Mouse (Mus musculus) CD4-positive, CD25-positive, alpha-beta regulatory T cell, adult 2 months (primary cell): ENCODE results near the gene Rims3.

Experiments
- DNase-seq: peaks from one replicate; pipeline ENCODE4 v3.0.0-alpha.2; 2012; ENCODE audit warnings: low read depth, low spot score

The Rims3 gene

DNA sequence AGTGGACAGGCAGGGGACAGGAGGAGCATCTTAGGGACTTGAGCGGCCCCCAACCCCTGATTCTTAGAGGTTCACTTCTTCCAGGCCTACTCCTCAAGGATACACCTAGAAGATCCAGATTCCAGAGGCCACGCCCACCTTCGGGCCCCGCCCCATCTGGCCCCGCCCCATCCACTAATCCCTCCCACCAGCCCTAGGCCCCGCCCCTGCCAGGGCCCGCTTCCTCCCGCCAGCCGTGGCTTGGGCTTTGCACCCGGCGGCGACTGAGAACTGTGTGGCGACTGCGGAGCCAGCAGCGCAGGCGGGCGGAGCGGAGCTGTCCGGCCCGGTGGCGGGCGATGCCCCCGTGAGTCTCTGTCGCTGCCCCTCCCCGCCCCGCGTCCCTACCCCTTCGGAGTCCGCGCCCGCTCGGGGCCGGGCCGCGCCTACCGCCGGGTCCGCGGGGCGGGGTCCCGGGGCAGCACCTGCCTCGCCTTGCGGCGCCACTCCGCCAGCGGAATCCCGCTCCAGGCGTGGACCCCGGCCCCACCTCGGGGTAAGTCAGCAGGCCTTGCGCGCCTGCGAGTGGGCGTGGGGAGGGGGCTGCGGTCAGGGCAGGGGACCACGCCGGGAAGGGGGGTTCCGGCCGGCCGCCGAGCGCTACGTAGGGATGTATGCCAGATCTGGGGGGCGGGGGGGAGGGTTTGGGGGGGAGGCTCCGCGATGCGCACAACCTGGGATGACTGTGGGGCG lies at the start of gene Rims3:
Rims3 (plus strand) TSS at position 229 of the 732 bp plus-strand sequence.
- peak; percentile 74 for DNase-seq

DNA sequence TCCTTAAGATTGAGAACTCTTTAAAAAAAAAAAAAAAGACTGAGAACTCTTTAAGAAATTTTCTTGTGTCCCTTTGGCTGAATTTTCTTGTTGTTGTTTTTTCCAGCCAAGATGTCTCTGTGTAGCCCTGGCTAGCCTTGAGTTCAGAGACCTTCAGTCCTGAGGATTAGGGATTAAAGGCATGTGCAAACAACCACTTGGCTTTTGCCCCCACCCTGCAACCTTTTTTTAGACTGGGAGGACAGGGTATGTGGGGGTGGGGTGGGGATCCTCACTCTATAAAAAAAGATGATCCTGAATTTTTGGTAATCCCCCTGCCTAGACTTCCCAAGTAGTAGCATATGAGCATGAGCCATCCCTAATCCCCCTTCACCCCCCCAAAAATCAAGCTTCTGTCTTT lies 48.8 kb upstream of the Rims3 start:
- no peak for DNase-seq

DNA sequence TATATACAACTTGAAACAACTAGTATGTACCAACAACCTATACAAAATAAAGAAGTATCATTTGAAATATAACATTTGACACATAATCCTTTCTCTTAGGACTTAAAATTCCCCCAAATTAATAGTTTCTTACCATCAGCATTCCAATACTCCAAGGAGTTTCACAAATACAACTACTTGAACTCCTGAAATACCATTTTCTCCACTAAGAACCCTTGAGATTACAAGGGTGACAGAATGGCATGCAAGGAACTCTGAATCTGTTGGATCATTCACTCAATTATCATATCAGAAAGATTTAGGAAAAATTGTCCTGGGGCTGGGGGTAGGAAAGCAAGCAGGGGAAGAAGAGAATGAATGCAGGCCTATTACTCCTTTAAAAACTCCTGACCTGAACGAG lies 40.9 kb upstream of the Rims3 start:
- no peak for DNase-seq

DNA sequence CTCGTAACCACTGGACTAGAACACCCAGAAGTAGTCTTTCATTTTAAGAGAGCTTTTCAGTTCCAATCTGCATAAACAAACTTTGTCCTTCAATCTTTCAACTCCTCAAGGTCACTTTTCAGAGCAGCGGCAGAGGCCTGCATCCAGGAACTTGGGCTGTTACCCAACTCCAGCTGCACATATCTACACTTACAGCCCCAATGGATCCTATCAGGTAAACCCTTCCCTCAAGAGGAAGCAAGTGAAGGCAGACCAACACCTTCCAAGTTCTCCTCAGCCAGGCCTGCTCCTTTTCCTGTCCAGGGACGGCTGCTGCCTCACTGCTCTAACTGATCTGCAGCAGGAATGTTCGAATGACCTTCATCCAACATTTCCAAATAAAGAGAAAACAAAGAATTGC lies 40.4 kb upstream of the Rims3 start:
- no peak for DNase-seq

DNA sequence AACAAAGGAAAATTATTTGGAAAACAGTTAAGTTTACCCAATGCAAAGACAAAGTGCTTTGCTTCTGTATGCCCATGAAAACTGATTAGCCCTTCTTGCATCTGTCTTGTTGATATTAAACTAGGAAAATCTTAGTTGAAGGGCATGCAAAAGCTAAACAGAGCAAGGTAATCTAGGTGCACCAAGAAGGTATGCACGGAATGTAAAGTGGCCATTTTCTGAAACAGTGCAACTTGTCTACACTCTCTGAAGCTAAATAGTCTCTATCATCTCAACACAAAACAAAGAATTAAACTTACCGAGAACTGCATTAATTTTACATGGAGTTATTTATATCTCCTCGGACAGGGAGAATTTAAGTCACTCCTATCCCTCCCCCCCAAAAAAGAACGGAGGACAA lies 39.5 kb upstream of the Rims3 start:
- no peak for DNase-seq

DNA sequence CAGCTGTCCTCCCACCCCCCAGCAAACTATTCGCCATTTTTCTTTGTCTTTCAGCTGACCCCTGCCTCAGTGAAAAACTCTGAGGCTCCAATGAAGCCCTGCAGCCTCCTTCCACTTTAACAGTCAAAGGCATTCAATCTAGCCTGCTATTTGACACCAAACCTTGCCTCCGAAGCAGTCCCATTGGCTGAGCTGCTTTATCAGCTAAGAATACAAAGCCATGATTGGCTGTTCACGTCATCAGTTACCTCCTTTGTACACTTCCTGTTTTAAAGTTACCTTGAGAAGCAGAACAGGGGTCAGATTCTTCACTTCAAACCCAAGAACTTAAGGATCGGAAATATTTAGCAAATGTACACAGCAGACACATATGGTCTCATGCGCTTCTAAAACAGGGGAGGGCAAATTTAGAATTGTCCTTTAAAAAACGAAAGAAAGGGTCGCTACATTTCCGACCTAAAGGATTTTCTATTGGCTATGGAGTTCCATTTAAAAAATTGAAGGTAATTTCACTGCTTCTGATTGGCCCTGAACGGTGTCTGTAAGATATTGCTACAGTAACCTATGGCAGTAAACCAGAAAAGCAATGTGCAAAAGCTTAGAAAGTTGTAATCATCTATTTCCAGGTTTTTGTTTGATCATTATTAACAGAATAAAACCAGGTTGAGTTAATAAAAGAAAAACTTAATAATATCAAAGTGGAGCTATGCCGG lies 38.8 kb upstream of the Rims3 start:
- peak; percentile 91 for DNase-seq

DNA sequence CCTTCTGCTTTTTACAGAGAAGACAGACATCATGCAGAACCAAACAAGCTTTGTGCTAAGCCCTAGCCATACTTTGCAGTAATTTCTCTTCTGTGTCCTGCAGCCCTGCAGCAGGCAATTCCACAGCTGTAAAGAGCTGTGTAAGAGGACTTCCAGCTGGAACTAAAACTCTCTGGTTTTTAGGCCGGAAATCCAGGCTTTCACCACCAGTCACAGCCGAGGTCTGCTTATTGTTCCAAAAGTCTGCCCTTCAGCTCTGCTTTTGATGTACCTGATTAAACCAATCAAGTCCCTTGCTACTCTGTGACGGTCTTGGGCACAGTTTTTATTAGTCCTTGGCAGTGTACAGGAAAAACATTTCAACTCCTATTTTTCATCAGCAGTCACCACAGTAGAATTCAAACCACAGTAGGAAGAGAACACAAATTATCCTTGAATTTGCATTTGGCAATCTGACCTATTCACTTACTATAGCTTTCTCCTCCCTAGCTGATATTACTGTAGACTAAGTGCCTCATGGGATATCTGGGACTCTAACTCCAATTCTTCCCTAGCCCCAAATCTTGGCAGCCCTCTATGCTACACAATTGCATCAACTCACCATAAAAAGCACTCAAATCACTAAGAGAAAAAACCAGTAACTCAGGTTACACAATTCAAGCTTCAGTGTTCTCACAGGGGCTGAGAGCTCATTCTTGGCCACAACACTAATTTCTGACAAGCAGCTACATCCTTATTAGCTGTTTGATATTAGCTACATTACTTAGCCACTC lies 37.4 kb upstream of the Rims3 start:
- no peak for DNase-seq

DNA sequence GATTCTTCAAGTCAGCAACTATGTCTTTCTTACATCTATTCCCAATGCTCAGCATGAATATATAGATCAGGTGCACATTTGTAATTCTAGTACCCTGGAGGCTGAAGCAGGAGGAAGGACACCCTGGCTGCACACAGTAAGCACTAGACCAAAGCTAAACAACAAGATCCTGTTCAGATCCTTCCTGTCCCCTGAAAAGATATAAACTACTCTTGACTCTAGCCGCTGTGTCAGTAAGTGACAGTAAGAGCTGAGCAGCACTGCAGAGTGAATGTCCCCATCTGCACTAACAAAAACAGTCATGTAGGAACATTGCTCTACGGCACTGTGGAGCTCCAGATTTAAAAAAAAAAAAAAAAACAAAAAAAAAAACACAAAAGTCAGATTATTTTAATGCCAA lies 36.7 kb upstream of the Rims3 start:
- DNase-seq = no peak

DNA sequence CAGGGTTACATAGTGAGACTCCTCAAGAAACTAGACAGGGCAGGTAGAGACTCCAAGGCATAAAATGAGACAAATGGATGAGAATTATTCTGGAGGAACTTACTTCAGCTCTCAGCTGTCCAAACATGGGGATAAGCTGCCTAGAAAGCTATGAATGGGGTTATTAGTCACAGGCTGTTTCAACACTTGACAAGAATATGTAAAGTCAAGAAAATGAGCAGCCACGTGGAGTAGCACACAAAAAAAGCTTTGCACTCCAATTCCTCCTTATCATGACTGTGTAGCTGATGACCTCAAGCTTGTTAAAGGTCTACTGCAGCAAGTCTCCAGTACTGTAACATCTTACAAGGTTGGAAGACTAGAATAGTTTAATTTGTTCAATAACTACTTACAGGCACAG lies 35.3 kb upstream of the Rims3 start:
- no peak for DNase-seq

DNA sequence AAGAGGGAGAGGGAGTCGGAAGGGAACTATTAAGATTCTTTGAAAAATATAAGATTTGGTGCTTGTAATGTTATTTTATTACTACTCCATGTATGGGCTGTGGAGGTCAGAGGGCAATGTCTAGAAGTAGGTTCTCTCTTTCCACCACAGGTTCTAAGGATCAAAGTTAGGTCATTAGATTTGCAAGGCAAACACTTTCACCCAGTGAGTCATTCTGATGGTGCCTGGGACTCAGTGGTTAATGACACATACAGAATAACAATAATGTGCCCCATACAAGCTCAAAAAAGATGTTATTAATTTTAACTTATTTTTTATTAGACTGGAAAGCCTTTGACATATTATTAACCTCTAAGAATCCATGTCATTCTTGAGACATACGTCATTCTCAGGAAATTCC lies 34.7 kb upstream of the Rims3 start:
- DNase-seq = no peak

DNA sequence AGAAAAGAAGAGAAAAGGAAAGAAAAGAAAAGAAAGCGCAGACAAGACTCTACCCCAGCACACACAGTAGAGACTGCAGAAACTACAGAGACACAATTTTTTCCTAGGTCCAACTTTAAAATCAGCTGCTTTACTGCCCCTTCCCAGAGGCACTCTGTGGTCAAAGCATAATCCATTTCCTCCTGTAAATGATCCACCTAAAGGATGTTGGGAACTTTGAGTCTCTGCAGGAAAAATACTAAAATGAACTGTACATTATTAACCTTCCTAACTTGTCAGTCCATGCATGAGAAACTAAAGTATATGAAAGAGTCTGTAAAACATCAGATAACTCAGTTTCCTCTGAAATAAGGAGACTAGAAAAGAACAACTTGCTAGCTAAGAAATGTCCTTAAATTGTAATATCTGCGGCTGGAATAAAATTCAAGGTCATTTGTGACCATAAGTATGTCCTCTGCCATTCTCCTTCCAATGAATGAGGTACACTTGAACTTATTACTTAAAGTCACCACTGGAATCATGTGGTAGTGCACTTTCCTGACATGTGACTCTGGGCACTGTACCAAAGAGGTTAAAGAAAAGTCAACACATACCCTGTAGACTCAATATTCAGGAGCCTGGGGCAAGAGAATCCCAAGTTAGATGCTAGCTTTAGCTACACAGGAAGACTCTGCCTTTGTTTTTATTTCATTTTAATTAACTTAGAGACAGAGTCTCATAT lies 32.3 kb upstream of the Rims3 start:
- no peak for DNase-seq

DNA sequence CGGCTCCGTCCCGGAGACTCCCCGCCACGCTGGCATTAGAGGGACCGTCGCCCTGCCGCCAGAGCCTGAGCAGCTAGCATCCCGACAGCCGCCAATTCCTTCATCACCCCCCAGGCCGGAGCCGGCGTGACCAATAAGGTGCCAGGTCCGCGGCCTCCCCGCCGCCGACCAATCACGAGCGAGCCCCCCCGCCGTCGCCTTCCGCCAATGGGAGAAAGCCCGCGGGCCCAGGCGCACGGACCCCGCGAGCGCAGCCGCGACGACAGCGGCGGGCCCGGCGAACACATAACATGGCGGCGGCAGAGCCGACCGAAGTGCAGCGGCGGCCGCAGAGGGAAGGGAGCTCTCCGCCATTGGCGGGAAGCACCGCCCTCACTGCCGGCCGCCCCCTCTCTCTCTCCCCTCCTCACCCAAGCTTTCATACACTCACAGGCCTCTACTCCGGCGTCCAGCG lies 29.5 kb upstream of the Rims3 start:
- DNase-seq = peak; percentile 90

DNA sequence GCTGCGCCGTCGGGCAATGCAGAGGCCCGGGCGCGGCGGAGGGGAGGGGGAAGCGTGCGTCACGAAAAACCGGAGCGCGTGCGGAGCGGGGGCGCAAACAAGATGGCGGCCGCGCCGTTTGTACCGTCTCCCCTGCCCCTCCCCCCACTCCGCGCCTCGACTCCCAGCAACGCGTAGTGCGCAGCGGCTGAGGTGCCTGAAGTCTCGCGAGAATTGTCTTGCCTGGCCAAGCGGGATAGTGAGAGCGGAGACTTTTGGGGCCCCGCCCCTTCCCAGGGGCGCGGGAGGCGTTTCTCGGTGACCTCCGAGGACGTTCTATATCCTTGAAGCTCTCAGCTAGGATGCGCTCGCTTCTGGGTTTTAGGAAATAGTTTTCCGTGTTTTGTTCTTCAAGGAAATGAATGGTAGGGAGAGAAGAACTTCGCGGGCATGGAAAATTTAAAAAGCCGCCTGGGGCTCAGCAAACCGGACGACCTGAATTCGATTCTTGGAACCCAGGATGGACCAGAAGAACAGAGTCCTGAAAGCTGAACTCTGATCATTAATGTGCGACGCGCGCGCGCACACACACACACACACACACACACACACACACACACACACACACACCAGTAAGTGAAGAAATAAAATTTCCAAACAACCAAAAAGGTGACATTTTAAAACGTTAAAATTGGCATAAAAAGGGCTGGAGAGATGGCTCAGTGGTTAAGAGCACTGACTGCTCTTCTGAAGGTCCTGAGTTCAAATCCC lies 28.9 kb upstream of the Rims3 start:
- DNase-seq = peak; percentile 99

DNA sequence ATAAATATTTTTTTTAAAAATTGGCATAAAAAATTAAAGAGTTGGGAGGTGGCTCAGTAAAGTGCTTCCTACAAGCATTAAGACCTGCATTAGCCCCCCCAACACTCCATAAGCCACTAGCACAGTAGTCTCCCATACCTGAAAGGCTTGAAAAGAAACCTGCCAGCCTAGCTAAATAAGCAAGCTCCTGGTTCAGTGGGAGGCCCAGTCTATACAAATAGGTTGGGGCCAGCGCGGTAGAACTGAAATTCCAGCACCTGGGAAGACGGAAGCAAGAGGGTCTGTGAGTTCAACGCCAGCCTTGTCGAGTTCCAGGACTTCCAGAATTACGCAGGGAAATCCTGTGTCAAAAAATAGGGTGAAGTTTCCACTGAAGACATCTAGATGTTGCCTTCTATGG lies 28.2 kb upstream of the Rims3 start:
- DNase-seq = peak; percentile 17

DNA sequence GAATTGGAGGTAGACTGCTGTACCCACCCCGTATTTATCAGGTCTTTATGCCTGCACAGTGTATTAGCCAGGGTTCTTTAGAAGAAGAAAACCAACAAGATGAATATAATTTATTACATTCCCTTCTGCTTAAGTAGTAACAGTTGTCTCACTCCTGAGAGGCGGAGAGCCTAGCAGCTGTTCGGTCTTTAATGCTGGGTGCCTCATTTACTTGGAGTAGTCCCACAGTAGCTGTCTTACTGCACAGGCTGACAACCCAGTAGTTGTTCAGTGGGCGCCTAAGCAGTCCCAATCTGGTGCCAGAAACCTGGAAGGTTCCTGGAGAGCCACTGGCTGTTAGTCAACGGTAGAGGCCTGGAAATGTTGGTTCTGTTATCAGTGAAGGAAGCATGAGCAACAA lies 23.8 kb upstream of the Rims3 start:
- no peak for DNase-seq

DNA sequence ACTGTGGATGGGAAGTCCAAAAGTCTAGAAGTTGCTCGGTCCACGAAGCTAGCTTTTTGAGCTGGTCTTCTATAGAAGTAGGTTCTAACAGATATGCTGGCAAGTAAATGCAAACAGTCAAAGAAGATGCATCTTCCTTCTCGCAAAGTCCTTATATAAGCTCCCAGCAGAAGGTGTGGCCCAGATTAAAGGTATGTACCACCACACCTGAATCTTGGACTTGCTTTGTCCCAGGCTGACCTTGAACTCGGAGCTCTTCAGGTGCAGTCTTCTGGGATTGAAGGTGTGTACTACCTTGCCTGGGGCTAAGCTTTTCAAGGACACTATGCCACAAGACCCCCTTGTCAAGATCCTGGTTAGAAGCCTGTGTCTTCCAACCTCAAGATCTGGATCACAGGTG lies 23.1 kb upstream of the Rims3 start, which contains the start of gene Nfyc:
Nfyc (minus strand) TSS at position 101 of the 400 bp plus-strand sequence.
- DNase-seq = no peak

DNA sequence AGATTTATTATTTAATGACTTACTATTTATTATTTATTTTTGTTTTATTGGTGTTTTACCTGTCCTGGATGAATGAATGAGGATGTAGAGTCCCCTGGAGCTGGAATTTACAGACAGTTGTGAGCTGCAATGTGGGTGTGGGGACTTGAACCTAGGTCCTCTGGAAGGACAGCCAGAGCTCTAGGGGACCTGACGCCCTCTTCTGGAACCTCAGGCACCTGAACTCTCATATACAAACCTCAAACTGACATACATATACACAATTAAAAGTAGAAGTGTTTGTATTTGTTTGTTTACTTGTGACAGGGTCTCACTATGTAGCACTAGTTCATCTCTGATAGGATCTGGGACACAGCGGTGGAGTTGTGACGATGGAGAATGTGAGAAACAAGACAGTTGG lies 13.3 kb upstream of the Rims3 start:
- no peak for DNase-seq

DNA sequence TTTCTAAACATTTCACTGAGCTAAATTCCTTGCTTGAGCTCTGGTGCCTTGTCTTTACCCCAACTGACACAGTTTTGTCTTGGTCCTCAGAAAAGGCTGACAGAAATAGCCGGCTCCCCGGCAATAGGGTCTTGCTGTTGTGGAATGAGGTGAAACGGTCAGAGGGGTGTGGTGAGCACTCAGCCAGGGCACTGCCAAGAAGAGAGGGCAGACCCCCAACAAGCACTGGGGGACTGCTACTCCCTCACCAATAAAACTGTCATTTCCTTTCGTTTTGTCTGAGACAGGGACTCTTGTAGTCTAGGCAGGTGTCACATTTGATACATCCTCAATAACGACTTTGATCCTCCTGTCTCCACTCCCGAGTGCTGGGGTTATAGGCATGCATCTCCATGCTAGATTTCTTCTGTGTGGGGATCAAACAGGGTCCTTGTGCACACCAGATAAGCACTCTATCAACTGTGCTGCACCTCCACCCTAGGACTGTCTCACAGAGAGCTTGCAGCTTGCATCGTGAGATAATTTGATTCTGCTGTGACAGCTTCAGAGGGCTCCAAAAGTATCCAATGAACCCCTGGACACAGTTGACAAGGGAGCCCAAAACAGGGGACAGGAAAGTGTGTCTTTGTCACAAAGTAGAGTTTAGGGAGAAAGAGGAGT lies 10.1 kb upstream of the Rims3 start:
- no peak for DNase-seq

DNA sequence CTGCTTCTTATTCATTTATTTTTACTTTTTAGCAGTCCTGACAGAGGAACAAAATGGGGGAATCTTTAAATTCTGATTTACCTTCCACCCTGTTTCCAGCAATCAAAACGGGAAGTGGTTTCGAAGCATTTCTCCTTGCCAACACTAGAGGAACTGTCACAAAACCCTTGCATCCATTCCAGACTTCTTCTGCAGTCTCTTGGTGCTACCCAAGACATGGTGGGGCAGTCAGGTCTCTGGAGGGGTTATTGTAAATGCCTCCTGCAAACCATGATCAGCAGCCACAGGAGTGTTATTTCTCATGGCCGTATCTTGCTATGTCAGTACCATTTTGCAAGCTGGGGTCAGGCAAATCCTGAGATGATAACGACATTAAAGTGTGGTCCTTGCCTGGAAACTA lies 9.5 kb upstream of the Rims3 start:
- no peak for DNase-seq

DNA sequence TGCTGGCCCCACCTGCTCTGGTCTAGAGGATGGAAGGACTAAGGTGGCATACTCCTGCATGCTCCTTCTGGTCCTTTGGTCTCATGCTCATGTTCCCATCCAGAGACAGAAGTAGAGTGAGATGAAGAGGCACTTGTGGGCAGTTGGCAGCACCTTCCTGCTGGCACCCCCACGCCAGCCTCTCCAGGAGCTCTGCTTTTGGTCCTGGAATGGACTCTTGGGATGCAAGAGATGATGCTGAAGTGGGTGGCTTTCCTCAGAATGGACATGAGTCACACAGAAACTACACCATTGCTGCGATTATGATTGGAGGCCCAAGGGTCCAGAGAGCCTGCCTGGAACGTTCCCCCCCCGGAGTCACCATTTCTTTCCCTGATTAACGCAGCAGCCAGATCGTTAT lies 5.7 kb upstream of the Rims3 start:
- no peak for DNase-seq

DNA sequence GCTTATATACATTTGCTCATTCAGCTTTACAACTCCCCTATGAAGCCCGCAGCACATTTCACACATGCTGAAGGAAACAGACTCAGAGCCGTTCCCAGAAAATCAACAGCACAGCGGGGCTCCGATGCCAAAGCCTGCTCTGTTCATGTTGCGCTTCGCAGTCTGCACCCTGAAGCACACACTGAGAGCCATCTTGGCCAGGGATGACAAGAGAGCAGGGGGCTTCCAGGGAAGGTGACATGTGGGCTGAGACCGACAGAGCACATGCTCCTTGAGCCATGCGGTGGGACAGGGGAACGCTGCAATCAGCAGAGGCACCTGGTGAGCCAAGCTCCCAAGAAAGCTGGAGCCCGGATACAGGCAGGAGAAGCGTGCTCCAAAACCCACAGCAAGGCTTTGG lies 5.2 kb upstream of the Rims3 start:
- DNase-seq = no peak
